Mouse (Mus musculus) kidney, postnatal 36 days (tissue): Measurements from ENCODE around the gene Islr2.
"Not testable (repeated sequence)": the region's sequence is repeated elsewhere in the genome, so short reads cannot be mapped to it uniquely, and the experiment has no call there.

Experiments used
- DNase-seq, 2 experiments: peaks; one replicate each; pipeline ENCODE4 v3.0.0; 2021 to 2022; ENCODE audit warnings: mixed read lengths in 2 of 2

Gene Islr2

GRCm38 (mm10) chr9:58203516-58204447, at the start of gene Islr2, which contains the start of gene Islr:
TSS of gene Islr2 (minus strand) at chr9:58204319.
TSS of gene Islr (minus strand) at chr9:58204306.
- peak; percentile 82 to 88 for DNase-seq

GRCm38 (mm10) chr9:58253805-58254122, 49.6 kb upstream of the Islr2 start:
- DNase-seq: not testable (repeated sequence)

- DNase-seq: peak; percentile 98
Measured at GRCm38 (mm10) chr9:58253033-58253804, 49.1 kb upstream of the Islr2 start, which contains the start of gene Stoml1. TSS of gene Stoml1 (plus strand) at chr9:58253164.

- not testable (repeated sequence) for DNase-seq
Measured at GRCm38 (mm10) chr9:58250730-58251129, 46.6 kb upstream of the Islr2 start.

GRCm38 (mm10) chr9:58250322-58250721, 46.2 kb upstream of the Islr2 start:
- no peak for DNase-seq

DNA sequence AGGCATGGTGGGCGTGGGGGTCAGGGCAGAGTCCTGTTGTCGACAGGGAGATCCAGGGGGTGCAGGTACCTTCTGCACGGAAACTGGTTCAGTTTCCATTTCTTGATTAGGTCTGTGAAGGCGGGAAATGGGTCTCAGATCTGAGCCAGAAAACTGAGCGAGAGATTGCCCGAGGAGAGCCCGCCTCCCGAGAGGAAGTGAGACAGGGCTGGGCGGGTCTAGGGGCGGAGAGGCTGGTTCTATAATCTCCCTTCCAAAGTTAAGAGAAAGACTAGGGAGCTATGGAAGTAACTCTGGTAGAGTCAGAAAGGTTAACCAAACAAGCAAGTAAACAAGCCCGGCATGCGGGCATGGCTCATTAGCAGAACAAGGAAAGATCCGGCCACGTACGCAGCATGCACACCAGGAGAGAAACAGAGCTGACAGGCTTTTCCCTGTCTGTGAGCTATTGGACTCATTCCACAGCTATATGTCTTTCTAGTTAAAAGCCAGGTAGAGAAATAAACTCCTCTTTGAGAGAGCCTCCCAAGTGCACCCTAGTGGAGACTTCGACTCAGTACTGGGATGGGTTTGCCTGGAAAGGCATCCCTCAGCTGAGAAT, 45.6 kb upstream of the Islr2 start, which contains the start of gene Pml:
Gene Pml (minus strand): TSS at position 195 of the 601 bp plus-strand sequence.
- DNase-seq: peak; percentile 87 to 90

DNA sequence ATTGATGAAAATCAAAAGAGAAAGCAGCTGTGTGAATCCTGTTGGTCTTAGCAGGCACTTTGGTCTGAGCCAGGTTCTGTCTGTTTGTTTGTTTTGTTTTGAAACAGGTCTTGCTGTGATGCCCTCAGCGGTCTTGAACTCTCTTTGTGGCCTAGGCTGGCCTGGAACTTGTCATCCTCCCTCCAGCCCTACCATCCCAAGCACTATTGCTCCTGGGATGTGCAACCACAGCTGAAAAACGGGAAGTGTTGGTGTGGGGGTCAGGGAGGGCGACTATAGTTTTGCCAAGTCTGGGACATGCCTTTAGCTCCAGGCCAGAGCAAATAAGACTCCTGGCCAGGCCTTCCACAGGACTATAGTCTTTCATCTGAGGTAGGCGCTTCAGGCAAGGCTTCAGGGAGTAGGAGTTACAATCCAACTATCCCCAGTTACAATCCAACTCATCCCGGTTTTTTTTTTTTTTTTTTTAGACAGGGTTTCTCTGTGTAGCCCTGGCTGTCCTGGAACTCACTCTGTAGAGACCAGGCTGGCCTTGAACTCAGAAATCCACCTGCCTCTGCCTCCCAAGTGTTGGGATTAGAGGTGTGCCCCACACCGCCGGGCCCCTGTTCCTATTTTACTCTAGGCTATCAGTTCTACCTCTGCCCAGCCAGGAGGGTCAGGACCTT, 44.8 kb upstream of the Islr2 start:
- DNase-seq: peak in 1 of 2 experiments; percentile 31

DNA sequence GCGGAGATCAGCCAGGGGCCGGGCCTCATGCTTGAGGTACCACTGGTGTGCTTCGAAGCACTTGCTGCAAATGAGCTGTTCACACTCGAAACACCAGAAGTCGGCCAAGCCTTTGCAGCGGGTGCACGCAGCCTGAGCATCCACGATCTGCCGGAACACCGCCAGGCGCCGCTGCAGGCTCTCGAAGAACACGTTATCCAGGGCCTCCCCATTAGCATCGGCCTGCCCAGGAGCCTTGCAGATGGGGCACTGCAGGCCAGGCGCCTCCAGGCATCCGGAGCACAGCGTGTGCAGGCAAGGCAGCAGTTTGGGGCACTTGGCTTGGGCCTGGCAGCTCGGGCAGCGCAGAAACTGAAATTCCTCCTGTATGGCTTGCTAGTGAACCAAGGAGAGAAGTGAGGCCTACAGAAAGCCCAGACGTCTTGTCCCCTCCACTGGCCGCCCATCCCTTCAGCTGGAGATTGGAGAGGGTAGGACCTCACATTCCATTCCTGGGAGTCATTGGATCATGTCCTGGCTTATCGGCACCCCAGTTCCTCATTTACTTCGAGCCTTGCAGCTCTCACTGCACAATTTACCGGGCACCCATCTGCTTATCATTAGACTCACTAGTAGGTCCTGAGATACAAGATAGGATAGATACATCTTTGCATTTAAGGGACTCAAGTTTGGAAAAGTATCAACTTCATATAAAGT, 43.1 kb upstream of the Islr2 start:
- peak; percentile 86 to 90 for DNase-seq

GRCm38 (mm10) chr9:58246083-58246591, 42.0 kb upstream of the Islr2 start:
- DNase-seq: no peak

DNA sequence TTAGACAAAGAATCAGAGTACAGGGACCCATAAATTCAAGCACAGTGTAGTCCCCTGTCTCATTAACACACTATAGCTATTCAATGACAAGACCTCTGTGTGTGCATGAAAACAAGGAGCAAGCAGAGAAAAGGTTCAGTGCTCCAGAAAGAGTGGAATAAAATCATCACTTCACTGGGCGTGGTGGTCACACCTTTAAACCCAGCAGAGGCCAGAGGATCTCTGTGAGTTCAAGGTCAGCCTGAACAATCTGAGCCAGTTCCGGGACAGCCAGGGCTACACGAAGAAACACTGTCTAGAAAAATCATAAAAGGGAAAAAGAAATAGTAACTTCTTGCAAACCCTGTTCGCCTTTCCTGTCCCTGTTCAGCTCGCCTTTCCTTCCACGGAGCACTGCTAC, 39.6 kb upstream of the Islr2 start:
- DNase-seq: no peak

DNA sequence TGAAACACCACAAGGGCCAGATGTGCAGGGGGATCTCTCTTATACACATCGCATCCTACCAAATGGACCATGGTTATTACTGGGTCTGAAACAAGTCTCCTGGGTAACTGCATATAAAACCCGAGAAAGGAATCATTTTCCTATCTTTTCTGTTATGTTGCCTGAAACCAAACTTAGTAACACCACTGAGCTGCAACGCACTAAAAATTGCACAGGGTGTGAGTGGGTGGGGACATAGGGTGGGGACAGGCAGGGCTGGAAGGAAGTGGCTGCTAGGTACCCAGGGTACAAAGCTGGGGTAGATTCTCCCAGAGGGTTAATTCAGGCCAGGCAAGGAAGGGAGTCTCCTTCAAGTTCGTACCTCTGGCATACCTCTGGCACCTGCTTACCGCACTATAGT, 38.6 kb upstream of the Islr2 start:
- DNase-seq: no peak

- DNase-seq: peak; percentile 57 to 71
Measured at GRCm38 (mm10) chr9:58241780-58242485, 37.8 kb upstream of the Islr2 start.

DNA sequence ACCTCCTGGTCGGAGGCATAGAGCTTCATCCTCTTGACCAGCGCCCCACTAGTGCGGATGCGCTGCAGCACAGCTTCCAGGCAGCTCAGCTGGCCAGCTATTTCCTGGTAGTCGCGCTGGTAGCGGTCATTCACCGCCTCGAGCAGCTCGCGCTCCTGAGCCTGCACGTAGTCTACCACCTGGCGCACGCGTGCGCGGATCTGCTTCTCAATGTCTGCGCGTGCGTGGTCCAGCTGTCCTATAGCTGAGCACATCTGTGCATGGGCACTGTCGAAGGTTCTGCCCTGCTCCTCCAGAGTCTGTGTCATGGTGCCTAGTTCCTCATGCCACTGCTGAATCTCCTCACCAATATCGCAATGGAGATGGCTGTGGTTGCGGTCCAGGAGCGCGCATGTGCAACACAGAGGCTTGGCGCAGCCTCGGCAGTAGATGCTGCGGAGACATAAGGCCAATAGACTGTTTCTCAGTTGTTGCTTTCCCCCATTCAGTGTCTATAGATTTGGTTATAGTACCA, 30.4 kb upstream of the Islr2 start:
- DNase-seq: no peak

DNA sequence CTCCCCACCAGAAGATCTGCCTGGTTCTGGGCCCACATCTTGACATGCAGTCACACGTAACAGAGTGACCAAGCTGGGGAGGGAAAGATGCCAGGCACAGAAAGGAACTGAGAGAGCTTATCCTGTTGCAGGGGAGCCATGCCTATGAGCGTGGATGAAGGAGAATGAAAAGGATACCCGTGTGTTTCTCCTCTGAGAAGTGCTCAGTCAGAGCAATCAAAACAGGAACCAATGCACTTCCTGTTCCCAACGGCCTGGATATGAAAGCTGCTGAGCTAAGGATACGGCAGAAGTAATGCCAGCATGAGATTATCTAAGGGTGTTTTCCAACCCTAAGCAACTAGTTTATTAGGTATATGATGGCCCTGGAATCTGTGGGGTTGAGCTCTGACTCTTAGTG, 28.3 kb upstream of the Islr2 start:
- peak in 1 of 2 experiments; percentile 16 for DNase-seq

DNA sequence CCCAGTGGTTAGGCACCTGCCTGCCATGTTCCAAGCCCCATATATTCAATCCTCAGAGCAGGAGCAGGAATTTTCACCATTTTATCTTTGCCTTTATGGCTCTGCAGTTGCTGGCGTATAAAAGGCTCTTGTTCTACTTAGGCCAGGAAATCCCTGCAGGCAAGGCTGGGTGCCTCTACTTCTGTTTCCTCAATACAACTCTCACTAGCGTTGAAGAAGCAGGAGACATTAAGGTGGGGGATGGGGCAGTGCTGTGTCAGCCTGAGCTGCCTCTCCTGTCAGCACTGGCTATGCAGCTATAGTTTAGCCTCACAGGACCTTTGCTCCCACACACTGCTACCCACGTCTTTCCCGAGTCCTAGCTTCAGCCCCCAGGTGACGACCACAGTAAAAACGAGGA, 27.6 kb upstream of the Islr2 start:
- peak in 1 of 2 experiments; percentile 17 for DNase-seq

GRCm38 (mm10) chr9:58228777-58229466, 24.8 kb upstream of the Islr2 start:
- peak; percentile 56 to 65 for DNase-seq

DNA sequence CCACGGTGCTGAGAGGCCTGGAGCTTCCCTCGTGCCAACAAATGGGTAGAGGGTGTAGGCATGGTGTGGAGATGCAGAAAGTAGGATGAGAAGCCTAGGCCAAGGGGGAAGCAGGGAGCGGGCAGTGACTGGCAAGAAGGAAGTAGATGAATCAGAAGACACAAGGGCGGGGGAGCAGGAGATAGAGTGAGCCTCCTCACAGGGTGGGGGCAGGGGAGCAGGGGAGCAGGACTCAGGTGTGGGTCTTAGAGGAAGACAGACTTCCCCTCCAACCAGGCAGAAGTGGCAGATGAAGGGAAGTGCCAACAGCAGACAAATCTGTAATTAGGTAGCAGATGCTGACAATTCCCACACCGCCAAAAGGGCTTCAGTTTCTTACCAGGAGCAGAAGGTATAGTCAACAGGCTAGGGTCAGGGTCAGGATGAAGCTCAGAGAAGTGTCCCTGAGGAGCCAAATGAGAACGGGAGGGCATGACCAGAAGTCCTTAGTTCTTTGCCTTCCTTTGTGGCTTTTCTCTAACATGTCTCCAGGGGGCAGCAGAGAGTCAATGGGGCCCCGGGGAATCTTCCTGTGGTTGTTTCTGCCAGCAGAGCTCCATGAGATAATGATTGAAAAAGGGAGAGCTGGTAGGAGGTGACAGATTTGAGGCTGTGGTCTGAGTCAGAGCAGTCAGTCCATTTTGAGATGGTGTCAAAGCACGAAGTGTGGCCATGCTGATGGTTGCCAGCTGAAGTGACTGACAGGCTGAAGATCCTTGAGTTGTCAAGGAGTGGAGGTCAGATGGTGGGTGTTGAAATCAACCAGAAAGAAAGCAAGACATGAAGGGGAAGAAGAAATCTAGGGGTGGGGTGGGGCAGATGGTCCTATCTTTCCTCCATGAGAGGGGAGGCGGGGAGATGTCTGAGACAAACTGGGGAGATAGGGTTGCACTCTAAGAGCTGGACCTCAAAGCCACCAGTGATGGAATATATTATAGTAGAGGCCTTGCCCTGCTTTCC, 22.1 kb upstream of the Islr2 start:
- peak; percentile 38 to 77 for DNase-seq

DNA sequence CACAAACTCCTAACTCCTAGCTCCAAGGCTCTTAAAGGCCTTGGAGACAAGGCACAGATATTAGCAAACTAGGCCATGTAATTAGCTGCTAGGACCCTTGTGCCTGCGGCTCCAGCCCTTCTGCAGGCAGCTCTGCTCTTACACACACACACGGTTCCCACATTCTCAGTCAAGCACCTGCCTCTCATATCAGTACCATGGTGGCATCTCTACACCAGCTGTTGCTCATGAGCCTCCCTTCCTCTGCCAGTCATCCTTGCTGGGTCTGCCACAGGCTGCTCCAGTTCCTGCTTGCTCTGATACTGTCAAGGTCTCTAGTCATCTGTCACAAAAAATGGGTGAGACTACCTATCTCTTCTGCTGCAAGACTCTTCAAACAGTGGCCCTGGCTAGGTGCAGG, 20.2 kb upstream of the Islr2 start:
- no peak for DNase-seq
